Mouse (Mus musculus): ENCODE measurements around the gene Wnk4. TPM values are rescaled to one million over a fixed set of nuclear protein-coding genes. Genes with fewer than 3 reads are reported as not detected.

The Wnk4 gene
- polyA plus RNA-seq (2012; rRNA removed) = 22.2 and 23.9 TPM in 2 replicates

DNA sequence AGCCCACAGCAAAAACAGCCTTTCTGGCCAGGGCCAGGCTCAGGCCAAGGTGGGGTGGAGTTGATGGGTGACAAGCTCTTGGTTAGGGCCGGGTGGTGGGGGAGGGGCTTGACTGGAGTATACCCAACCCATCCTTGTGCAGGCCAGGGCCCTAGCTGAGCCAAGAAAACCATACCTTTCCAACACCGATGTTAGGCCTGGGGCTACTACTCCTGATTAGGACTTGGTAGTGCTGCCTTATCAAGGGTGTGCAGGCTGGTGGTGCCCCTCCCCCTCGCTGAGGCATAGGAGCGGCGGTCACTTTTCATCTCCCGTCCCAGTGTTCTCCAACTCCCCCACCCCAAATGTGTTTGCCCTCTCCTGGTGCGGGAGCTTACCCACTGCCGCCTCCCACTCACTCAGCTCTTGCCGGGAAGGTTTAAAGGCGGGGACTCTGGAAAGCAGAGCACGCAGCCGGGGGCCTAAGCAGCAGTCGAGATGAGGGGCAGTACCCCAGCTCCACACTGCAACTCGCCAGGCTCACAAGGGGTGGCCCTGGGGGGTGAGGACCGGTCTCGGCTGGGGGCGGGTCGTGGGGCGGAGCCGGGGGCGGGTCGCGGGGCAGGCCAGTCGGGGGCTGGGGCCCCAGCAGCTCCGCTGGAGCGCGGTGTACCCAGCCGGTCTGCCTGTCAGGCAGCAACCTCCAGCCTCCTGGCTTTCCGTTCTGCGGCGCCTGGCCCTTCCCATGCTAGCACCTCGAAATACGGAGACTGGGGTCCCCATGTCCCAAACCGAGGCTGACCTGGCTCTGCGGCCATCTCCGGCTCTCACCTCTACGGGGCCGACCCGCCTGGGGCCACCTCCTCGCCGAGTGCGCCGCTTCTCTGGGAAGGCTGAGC is at the start of gene Wnk4:
Gene Wnk4, plus strand, starts transcription at position 620 of the 878 bp plus-strand sequence.

GRCm38 (mm10) chr11:101226065-101226701 is 34.2 kb upstream of the Wnk4 start, which contains the start of gene Ezh1:
TSS of gene Ezh1 (minus strand) at chr11:101226463.

DNA sequence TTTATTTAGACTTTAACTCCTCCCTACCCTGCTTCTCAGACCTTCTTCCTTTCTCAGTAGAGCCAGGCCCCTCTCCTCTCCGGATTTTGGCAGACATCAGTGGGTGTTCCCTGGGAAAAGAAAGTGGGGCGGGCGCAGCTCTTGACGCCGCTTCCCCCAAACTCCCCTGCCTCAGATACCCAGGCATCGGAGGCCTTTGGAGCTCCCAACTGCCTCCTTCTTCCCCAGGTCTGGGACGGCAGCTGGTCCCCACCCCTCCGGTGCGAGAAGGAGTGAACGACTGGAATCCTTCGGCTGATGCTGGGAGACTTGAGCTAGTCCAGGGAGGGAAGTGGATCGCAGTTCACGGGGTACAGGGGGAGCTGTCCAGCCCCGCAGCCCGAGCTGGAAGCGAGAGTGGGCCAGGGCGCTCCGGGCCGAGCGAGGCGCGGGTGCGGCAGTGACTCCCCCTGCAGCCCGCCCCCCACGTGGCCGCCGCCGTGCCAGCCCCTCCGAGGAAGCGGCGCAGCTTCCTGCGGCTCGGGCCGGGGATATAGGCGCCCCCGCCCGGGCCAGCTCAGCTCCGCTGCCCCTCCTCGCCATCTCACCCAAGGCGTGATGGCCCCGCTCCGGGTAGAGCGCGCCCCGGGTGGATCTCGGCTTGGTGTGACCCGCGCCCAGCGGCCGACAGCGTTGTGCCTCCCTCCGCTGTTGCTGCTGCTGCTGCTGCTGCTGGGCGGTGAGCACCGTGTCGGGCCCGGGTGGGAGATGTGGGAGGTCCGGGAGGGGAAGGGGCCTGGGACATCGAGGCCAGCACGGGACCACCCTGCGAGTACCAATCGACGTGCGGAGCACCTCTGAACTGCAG is 14.3 kb upstream of the Wnk4 start, which contains the start of gene Ramp2:
Gene Ramp2, plus strand, starts transcription at position 174 of the 847 bp plus-strand sequence.

DNA sequence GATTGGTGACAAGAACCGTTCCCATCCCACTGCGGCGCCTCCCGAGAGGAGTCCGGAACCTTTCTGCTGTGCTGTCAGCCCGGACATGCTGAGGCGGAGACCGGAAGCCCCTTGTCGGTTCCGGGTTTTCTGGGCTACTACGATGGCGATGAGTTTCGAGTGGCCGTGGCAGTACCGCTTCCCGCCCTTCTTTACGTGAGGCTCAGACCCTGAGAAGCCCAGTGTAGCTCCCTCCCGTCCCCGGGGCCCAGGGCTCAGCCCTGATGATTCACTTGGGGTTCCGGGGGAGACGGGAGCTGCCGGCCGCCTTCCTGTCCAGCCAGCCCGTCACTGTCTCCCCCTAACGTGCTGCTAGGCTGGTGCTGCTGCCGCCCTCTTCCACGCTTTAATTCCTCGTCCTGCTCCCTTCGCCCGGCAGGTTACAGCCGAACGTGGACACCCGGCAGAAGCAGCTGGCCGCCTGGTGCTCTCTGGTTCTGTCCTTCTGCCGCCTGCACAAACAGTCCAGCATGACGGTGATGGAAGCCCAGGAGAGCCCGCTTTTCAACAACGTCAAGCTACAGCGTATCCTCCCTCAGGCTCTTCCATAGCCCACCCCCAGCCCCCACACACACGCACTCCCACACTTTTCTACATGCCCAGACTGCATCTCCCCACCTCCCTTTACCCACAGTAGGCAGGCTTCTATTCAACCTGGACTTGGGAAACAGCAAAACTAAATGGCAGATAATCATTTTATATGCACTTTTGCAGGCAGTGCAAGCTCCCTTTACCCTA is 6.6 kb upstream of the Wnk4 start, which contains the start of gene Vps25:
Gene Vps25, plus strand, starts transcription at position 95 of the 777 bp plus-strand sequence.

GRCm38 (mm10) chr11:101278223-101279192 is 18.1 kb downstream of the Wnk4 start, which contains the start of the genes Cntd1 and Coa3:
TSS of gene Cntd1 (plus strand) at chr11:101279012.
TSS of gene Coa3 (minus strand) at chr11:101279114.

DNA sequence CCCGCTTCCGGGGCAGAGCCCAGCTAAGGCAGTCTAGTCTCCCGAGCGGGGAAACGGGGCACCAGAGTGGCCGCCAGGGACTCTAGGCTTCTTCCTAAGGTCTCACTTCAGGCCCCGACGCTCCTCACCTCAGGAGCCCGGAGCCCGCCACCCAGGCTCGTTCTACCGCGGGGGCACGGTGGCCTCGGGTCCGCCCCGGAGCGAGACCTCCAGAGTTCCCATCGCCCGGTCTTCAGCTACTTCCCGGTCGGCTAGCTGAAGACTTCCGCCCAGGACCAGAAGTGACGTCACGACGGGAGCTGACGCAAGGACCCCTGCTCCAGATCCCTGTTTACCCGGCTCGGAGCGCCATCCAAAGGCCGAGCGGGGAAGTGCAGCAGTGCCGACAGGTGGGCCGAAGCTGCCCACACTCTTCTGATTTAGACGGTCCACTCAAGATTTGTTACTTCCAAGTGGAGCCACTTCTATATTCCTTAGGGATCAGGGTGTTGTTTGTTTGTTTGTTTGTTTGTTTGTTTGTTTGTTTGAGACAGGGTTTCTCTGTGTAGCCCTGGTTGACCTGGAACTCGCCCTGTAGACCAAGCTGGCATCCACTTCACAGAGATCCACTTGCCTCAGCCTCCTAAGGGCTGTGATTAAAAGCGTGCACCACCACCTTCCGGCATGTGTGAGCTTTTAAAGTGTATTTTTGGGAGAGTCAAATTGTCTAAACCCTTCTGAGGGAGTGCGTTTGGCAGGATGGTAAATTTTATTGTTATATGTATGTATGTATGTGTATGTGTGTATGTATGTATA is 41.8 kb downstream of the Wnk4 start, which contains the start of gene Becn1:
Gene Becn1, minus strand, starts transcription at position 283 of the 795 bp plus-strand sequence.

GRCm38 (mm10) chr11:101315665-101316500 is 55.5 kb downstream of the Wnk4 start, which contains the start of gene Psme3:
TSS of gene Psme3 (plus strand) at chr11:101316213.

DNA sequence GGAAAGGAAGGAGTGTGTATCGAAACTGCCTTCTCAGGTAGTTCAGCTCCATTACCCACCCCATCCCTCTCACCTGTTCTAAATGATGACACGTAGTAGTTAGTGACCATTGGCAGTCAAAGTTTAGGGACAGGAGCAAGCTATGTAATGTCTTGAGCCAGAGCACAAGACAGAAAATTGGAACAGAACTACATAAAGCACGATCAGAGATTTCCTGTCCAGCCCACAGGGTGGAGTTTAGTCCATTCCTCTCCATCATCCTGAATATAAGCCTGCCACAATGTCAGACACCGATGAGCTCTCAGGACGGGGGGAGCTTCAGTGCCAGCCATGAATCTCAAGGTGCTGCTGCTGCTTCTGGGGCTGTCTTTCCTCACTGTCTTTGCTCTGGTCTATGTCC is 64.4 kb downstream of the Wnk4 start, which contains the start of gene Aoc2:
Gene Aoc2, plus strand, starts transcription at position 301 of the 400 bp plus-strand sequence.

Other genes with a start within 250 kb of the Wnk4 start
- 43.0 and 43.7 TPM in 2 replicates for gene Naglu, start 190.6 kb upstream of the Wnk4 start, polyA plus RNA-seq (2012; rRNA removed)
- gene Hsd17b1, start 182.2 kb upstream of the Wnk4 start, polyA plus RNA-seq (2012; rRNA removed) = 0.41 and 0.91 TPM in 2 replicates
- 47.4 and 55.8 TPM in 2 replicates for gene Coasy, start 178.0 kb upstream of the Wnk4 start, polyA plus RNA-seq (2012; rRNA removed)
- gene Mlx, start 173.3 kb upstream of the Wnk4 start, polyA plus RNA-seq (2012; rRNA removed) = 80.5 and 109 TPM in 2 replicates
- gene Psmc3ip, start 165.1 kb upstream of the Wnk4 start, polyA plus RNA-seq (2012; rRNA removed) = 1.1 and 1.2 TPM in 2 replicates
- 67.8 and 73.7 TPM in 2 replicates for gene Retreg3, start 140.7 kb upstream of the Wnk4 start, polyA plus RNA-seq (2012; rRNA removed)
- gene Tubg1, start 140.6 kb upstream of the Wnk4 start, polyA plus RNA-seq (2012; rRNA removed) = 12.8 and 14.3 TPM in 2 replicates
- 3.8 and 4.6 TPM in 2 replicates for gene Tubg2, start 104.7 kb upstream of the Wnk4 start, polyA plus RNA-seq (2012; rRNA removed)
- gene Cntnap1, start 90.0 kb upstream of the Wnk4 start, polyA plus RNA-seq (2012; rRNA removed) = 8.2 and 8.3 TPM in 2 replicates
- gene Plekhh3, start 89.2 kb upstream of the Wnk4 start, polyA plus RNA-seq (2012; rRNA removed) = 47.1 and 53.0 TPM in 2 replicates
- gene Ccr10, start 85.1 kb upstream of the Wnk4 start, polyA plus RNA-seq (2012; rRNA removed) = 8.8 and 15.4 TPM in 2 replicates
- 32.4 and 34.9 TPM in 2 replicates for gene Ezh1, start 34.1 kb upstream of the Wnk4 start, polyA plus RNA-seq (2012; rRNA removed)
- 35.2 and 41.7 TPM in 2 replicates for gene Ramp2, start 14.5 kb upstream of the Wnk4 start, polyA plus RNA-seq (2012; rRNA removed)
- gene Vps25, start 6.9 kb upstream of the Wnk4 start, polyA plus RNA-seq (2012; rRNA removed) = 115 and 129 TPM in 2 replicates
- gene Cntd1, start 18.4 kb downstream of the Wnk4 start, polyA plus RNA-seq (2012; rRNA removed) = 0.54 and 0.91 TPM in 2 replicates
- gene Coa3, start 18.5 kb downstream of the Wnk4 start, polyA plus RNA-seq (2012; rRNA removed) = 727 and 839 TPM in 2 replicates
- 101 and 135 TPM in 2 replicates for gene Becn1, start 41.7 kb downstream of the Wnk4 start, polyA plus RNA-seq (2012; rRNA removed)
- gene Psme3, start 55.6 kb downstream of the Wnk4 start, polyA plus RNA-seq (2012; rRNA removed) = 31.2 and 34.3 TPM in 2 replicates
- 5.0 and 5.5 TPM in 2 replicates for gene Aoc2, start 64.5 kb downstream of the Wnk4 start, polyA plus RNA-seq (2012; rRNA removed)
- gene Aoc3, start 70.0 kb downstream of the Wnk4 start, polyA plus RNA-seq (2012; rRNA removed) = 22.5 and 22.8 TPM in 2 replicates
- not detected in 2 replicates for gene G6pc, start 107.0 kb downstream of the Wnk4 start, polyA plus RNA-seq (2012; rRNA removed)
- 15.9 and 18.9 TPM in 2 replicates for gene Aarsd1, start 157.0 kb downstream of the Wnk4 start, polyA plus RNA-seq (2012; rRNA removed)
- gene Gm27029, start 164.2 kb downstream of the Wnk4 start, polyA plus RNA-seq (2012; rRNA removed) = 0.09 and 0.55 TPM in 2 replicates
- gene Rundc1, start 164.5 kb downstream of the Wnk4 start, polyA plus RNA-seq (2012; rRNA removed) = 25.0 and 27.2 TPM in 2 replicates
- gene Ptges3l, start 164.8 kb downstream of the Wnk4 start, polyA plus RNA-seq (2012; rRNA removed) = 4.5 TPM in 2 replicates
- gene Rpl27, start 181.7 kb downstream of the Wnk4 start, polyA plus RNA-seq (2012; rRNA removed) = 403 and 499 TPM in 2 replicates
- 30.8 and 40.3 TPM in 2 replicates for gene Ifi35, start 187.8 kb downstream of the Wnk4 start, polyA plus RNA-seq (2012; rRNA removed)
- 9.7 and 11.0 TPM in 2 replicates for gene Rnd2, start 204.4 kb downstream of the Wnk4 start, polyA plus RNA-seq (2012; rRNA removed)
- 121 and 128 TPM in 2 replicates for gene Vat1, start 205.7 kb downstream of the Wnk4 start, polyA plus RNA-seq (2012; rRNA removed)